Mouse (Mus musculus) mesoderm, embryonic 11.5 days (tissue): ENCODE measurements at regions not wholly inside any gene's neighbourhood (a gene's known extent, or its start where the extent isn't known, plus 50 kb on each side); places are given as distances from the start of the nearest gene placed in this dataset.

Experiments
- DNase-seq: peaks from one replicate; pipeline ENCODE4 v3.0.0-alpha.2; 2012; ENCODE audit warnings: low read depth, low spot score

- peak; percentile 76 for DNase-seq
These were observed 284.7 kb upstream of the N6amt1 start for GRCm38 (mm10) chr16:87069294-87069693.

GRCm38 (mm10) chr16:87067981-87068380 lies 286.0 kb upstream of the N6amt1 start:
- DNase-seq, result no peak

GRCm38 (mm10) chr16:87067523-87067922 lies 286.5 kb upstream of the N6amt1 start:
- DNase-seq, result no peak

GRCm38 (mm10) chr16:87060473-87060872 lies 293.5 kb upstream of the N6amt1 start:
- no peak for DNase-seq

- peak; percentile 23 for DNase-seq
These were observed 304.1 kb upstream of the N6amt1 start for GRCm38 (mm10) chr16:87049741-87050383.

- no peak for DNase-seq
These were observed 309.0 kb upstream of the N6amt1 start for GRCm38 (mm10) chr16:87044773-87045561.

GRCm38 (mm10) chr16:87043689-87044088 lies 310.3 kb upstream of the N6amt1 start:
- no peak for DNase-seq

- DNase-seq, result no peak
These were observed 313.6 kb upstream of the N6amt1 start for GRCm38 (mm10) chr16:87040366-87040765.

GRCm38 (mm10) chr16:87039861-87040260 lies 314.1 kb upstream of the N6amt1 start:
- no peak for DNase-seq

- DNase-seq, result no peak
These were observed 316.9 kb upstream of the N6amt1 start for GRCm38 (mm10) chr16:87037061-87037460.

- DNase-seq, result no peak
These were observed 322.1 kb upstream of the N6amt1 start for GRCm38 (mm10) chr16:87031836-87032235.

- DNase-seq, result no peak
These were observed 325.4 kb upstream of the N6amt1 start for GRCm38 (mm10) chr16:87028516-87029145.

- peak; percentile 41 for DNase-seq
These were observed 326.4 kb upstream of the N6amt1 start for GRCm38 (mm10) chr16:87027621-87028020.

- no peak for DNase-seq
These were observed 331.9 kb upstream of the N6amt1 start for GRCm38 (mm10) chr16:87022041-87022440.

GRCm38 (mm10) chr16:87017107-87017670 lies 336.8 kb upstream of the N6amt1 start:
- DNase-seq, result no peak

- no peak for DNase-seq
These were observed 352.4 kb upstream of the N6amt1 start for GRCm38 (mm10) chr16:87001579-87001978.

GRCm38 (mm10) chr16:87001135-87001534 lies 352.9 kb upstream of the N6amt1 start:
- DNase-seq, result no peak

GRCm38 (mm10) chr16:86971691-86972090 lies 382.3 kb upstream of the N6amt1 start:
- DNase-seq, result no peak

GRCm38 (mm10) chr16:86949681-86950080 lies 404.3 kb upstream of the N6amt1 start:
- DNase-seq, result no peak

- DNase-seq, result no peak
These were observed 408.3 kb upstream of the N6amt1 start for GRCm38 (mm10) chr16:86945531-86946144.

GRCm38 (mm10) chr16:86945058-86945457 lies 408.9 kb upstream of the N6amt1 start:
- no peak for DNase-seq

GRCm38 (mm10) chr16:86934989-86935388 lies 419.0 kb upstream of the N6amt1 start:
- no peak for DNase-seq
